Mouse (Mus musculus) left cerebral cortex, postnatal 4 days (tissue): ENCODE results near the gene Gm10097. TPM values are rescaled to one million over a fixed set of nuclear protein-coding genes. Genes with fewer than 3 reads are reported as not detected.

Experiments
- DNase-seq: peaks from one replicate; pipeline ENCODE4 v3.0.0-alpha.2; 2022
- intact Hi-C: fragments of 180-260 bp; cut with DNase I; formaldehyde crosslinking; loops from one replicate; pipeline ENCODE4 v1.15.1; 2025
- total RNA-seq, 2 experiments: library from RNA; stranded (reverse); gene quantifications; 2 replicates each; pipeline ENCODE4 v1.2.3; 2021

Gm10097 gene
- not detected for total RNA-seq

DNA sequence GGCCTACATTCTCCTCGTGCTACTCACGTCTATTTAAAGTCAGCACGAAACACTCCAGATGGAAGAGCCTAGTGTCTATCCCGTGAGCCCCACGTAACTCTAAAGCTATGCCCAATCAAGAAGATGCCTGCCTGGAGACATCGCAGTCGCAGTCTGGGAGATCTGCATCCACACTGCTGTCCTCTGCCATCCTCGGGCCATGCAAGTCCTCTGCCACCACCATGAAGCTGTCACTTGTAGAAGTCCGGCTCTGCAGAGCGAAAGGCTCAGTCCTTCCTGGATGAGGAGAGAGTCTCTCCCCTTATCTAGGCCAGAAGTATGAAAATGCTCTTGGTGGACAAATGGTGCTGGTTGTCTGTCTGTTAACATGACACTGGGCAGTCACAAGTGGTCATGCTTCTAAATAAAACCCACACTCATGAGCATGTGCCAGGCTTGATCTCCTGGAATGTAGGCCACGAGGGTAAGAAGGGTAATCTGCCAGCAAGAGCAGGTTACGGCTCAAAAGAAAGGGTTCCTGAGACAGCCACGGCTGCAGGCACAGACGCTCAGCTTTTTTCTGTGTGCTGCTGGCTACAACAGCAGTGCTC lies at the start of gene Gm10097:
TSS of gene Gm10097 (plus strand) at position 517 of the 590 bp plus-strand sequence.
- no peak for DNase-seq
- intact Hi-C loops = no loop called here

- intact Hi-C loops = no loop called here
- no peak for DNase-seq
These were observed 43.1 kb upstream of the Gm10097 start for GRCm38 (mm10) chr10:5025906-5026305.

GRCm38 (mm10) chr10:5027208-5027607 lies 41.8 kb upstream of the Gm10097 start:
- DNase-seq = no peak
- intact Hi-C loops = no loop called here

DNA sequence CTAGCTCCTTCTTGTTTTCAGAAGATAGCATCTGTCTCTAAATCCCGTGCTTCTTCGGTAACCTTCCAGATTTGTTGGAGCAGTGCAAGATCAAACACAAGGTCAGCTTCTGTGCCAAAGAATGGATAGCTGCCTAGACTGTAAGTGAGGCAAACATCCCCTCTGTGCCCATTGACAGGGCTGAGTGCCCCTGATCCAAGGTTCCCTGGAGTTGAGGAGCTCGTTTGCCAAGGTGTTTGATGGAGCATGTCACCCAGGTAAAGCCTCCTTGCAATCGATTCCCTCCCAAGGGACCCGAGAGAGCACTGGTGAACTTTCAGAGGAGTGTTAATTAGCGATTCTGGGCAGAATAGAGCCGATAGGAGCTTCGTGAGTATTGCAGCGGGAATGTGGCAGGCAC lies 40.7 kb upstream of the Gm10097 start:
- no peak for DNase-seq
- intact Hi-C loops = no loop called here

GRCm38 (mm10) chr10:5029161-5029560 lies 39.8 kb upstream of the Gm10097 start:
- intact Hi-C loops = no loop called here
- no peak for DNase-seq

DNA sequence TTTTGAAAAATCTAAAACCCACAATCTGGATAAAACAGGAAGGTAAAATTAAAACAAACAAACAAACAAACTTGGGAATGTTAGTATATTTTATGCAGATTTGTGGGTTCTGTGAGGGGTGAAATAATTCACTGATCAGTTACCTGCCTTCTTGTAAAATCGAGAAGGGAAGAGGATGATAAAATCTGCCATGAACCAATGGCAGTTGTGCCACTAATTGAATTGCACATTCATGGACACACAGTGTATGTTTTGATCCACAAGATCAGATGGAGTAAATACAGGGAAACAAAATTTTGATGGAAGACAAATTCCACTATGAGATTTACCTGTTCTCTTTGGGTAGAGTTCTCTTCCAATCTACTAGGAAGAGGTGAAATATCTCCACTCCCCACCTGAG lies 39.1 kb upstream of the Gm10097 start:
- DNase-seq = no peak
- intact Hi-C loops = no loop called here

- intact Hi-C loops = no loop called here
- DNase-seq = no peak
These were observed 36.6 kb upstream of the Gm10097 start for GRCm38 (mm10) chr10:5032192-5033048.

GRCm38 (mm10) chr10:5041254-5041653 lies 27.7 kb upstream of the Gm10097 start:
- no peak for DNase-seq
- intact Hi-C loops = no loop called here

GRCm38 (mm10) chr10:5044481-5044880 lies 24.5 kb upstream of the Gm10097 start:
- intact Hi-C loops = no loop called here
- no peak for DNase-seq

DNA sequence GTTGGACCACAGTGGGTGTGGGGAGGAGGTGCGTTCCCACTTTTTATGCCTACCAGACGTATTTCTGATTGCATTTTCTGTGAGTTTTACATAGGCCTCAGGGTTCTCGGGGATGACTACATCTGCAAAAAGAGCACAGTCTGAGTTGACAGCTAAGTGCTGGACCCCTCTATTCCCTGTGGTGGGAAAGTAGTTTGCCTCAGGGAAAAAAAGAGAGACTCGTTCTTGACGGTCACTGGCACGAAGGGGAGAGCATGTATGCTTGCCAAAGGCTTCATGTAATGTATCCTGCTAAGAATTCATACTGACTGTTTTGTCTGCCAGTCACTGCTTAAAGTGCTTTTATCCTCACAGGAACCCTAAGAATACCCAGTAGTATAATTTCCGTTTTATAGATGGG lies 23.8 kb upstream of the Gm10097 start:
- intact Hi-C loops = no loop called here
- no peak for DNase-seq

DNA sequence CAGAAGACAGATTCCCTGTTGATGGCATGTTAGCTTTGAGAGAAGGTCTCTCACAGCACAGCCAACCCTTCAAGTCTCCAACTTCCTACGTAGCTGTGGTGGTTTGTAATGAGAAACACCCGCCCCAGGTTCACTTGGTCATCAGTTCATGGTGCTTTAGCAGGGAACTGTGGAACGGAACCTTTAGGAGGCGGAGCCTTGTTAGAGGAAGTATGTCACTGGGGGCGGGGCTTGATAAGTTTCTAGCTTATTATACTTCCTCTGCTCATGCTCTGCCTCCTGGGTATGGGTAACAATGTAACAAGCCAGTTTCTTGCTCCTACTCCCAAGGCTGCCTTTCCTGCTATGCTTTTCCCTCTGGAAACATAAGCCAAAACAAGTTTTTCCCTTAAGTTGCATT lies 23.3 kb upstream of the Gm10097 start:
- DNase-seq = no peak
- intact Hi-C loops = no loop called here

GRCm38 (mm10) chr10:5056243-5056735 lies 12.7 kb upstream of the Gm10097 start:
- intact Hi-C loops = no loop called here
- no peak for DNase-seq

DNA sequence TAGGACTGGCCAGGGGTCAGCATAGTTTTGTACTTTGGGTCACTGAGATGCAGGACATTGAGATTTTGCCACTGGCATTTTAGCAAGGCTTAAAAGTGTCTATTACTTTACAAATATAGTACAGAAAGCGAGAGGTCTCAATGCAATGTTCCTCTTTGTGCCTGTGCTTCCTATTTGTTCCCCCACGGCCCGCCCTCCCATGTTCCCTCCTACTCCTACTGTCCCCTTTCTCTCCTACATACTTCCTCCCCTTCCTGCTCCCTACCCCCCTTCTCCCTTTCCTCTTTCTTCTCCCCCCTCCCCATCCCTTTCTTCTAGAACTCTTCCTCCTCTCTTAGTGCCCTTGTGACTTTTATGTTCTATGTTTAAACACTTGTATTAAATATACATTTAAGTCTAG lies 12.1 kb upstream of the Gm10097 start:
- DNase-seq = no peak
- intact Hi-C loops = no loop called here

GRCm38 (mm10) chr10:5057661-5058060 lies 11.3 kb upstream of the Gm10097 start:
- DNase-seq = no peak
- intact Hi-C loops = no loop called here

- intact Hi-C loops = no loop called here
- DNase-seq = no peak
These were observed 10.1 kb upstream of the Gm10097 start for GRCm38 (mm10) chr10:5058876-5059275.

DNA sequence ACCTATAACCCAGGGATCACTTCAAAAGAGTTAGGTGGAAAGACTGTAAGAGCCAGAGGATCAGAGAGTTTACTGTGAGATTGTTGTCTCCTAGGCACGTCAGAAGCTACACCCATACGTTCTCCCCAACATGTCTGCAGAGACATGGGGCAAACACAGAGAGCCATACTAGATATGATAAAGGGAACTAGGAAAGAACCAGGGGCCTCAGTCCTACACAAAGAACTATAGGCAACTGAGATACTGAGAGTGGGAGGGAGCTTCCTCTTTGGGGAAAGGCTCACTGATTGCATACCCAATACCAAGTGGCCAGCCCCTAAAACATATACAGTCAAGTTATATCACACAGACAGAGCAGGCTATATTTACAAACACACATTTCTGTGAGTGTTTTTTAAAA lies 9.0 kb upstream of the Gm10097 start:
- DNase-seq = no peak

DNA sequence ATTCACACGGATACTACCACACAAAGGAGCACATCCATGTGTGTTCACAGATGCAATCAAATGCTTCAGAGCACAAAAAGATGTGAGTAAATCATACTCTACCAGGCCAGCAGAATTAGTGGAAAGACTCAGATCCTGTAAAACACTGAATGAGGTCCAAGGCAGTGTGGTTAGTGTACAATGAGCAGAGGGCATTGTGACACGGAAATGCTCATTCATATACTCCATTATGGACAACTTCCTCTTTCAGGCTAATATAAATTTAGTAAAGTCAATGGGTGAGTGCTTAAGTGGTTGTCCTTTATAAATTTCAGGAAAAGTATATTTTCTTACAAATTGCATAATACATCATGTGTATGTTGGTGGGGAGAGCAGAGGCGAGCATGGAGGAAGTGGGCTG lies 1.9 kb upstream of the Gm10097 start:
- intact Hi-C loops = no loop called here
- DNase-seq = no peak

More for the DNA sequence above, 9.0 kb upstream of the Gm10097 start:
- intact Hi-C loops = no loop called here

- intact Hi-C loops = no loop called here
- DNase-seq = no peak
These were observed 1.4 kb downstream of the Gm10097 start for GRCm38 (mm10) chr10:5070168-5070940.

GRCm38 (mm10) chr10:5070941-5071231 lies 1.9 kb downstream of the Gm10097 start:
- intact Hi-C loops = no loop called here
- no peak for DNase-seq

DNA sequence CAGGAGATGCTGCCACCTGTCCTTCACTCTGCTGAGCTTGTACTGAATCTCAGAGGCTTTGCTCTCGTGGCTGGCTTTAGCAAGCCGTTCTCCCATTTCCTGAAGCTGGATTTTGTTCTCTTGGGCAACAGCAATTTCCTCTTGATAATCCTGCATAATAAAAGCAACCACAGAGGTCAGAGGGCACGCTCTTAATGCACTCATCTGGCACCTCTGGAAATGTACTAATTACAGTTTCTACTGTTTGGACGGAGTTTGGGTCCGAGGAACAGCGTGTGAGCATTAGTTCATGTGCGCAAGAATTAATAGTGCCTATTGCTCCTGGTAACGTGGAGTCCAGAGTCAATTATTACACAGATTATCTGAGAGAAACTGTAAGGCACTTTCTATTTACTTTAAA lies 3.1 kb downstream of the Gm10097 start:
- intact Hi-C loops = no loop called here
- no peak for DNase-seq

DNA sequence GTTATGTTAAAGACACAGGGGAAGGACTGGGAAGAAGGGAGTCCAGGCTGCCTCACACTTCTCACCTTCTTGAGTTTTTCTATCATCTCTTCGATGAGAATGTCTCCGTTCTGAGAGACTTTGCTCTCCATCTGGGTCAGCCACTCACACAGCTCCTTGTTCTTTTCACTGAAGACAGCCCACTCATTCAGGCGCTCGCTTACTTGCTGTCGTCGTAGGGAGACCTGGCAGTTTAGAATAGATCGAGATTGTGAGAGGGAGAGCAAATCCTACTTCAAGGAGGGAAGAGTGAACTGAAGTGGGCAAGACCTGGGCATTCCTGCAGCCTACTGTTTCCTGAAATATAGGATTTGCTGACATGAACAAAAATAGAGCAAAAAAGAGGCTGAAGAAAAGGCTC lies 6.7 kb downstream of the Gm10097 start:
- intact Hi-C loops = no loop called here
- DNase-seq = no peak
